Mouse (Mus musculus) stomach, postnatal 0 days (tissue): Measurements from ENCODE around the gene Rad51b.

ENCODE experiments used
- CTCF ChIP-seq: IDR thresholded peaks from 2 replicates; pipeline ENCODE4 v1.5.1; 2016; ENCODE audit warnings: antibody characterized with exemption, low read depth, mild to moderate bottlenecking, moderate library complexity
- EP300 ChIP-seq: optimal IDR thresholded peaks from 2 replicates; pipeline ENCODE3; 2016; ENCODE audit warnings: antibody characterized with exemption

DNA sequence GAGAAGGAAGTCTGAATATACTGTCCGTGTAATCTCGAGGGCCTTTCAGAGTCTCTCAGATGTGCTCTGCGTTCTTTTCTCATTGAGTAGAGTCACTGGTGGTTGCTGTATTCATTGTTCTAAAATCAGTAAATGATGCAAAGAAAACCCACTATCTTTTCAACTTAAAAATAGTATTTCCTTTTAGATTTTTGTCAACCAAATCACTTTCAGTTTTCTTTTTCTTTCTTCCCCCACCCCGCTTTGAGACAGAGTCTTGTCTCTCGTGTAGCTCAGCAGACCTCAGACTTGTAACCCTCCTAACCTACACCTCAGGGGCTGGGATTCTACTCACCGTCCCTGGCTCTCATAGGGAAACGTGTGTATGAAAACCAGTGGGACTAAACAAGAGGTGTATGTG lies 145.0 kb downstream of the Rad51b start:
- TF ChIP-seq EP300, result no peak
- no peak for TF ChIP-seq CTCF
